Mouse (Mus musculus): ENCODE measurements at regions not wholly inside any gene's neighbourhood (a gene's known extent, or its start where the extent isn't known, plus 50 kb on each side); places are given as distances from the start of the nearest gene placed in this dataset.
A peak's percentile ranks its signal among the peaks of the same experiment; 100 is the strongest.

- H3K9ac ChIP-seq (replicated peaks; ENCODE audit: low read depth): no peak overlapping the region
- DNase-seq (ENCODE audit: low spot score): no peak
- H3K4me1 ChIP-seq (ENCODE audit: insufficient read depth, low read depth, low read length): no peaks in the 10 kb centered on the region
- H3K9me3 ChIP-seq (ENCODE audit: low read length): no peaks in the 10 kb centered on the region
- H3K36me3 ChIP-seq (ENCODE audit: insufficient read depth, low read length): no peaks in the 10 kb centered on the region
- no peak overlapping the region for H3K4me2 ChIP-seq (replicated peaks; ENCODE audit: low read depth, low read length)
- WGBS: 80% methylated on average over 5 of the region's 5 CpGs
- TF ChIP-seq EP300 (IDR thresholded peaks at IDR 0.05): no peak
- no peak for TF ChIP-seq CTCF (IDR thresholded peaks at IDR 0.05)
- H3K27me3 ChIP-seq (replicated peaks; ENCODE audit: insufficient read depth, low read length): no peaks in the 10 kb centered on the region
- H3K27ac ChIP-seq (ENCODE audit: low read length): no peak overlapping the region
- ATAC-seq: no peak
- H3K4me3 ChIP-seq (ENCODE audit: low read depth, low read length): no peak overlapping the region
Measured at GRCm38 (mm10) chr10:123997260-123997659, 733.5 kb downstream of the Fam19a2 start.

- no peak overlapping the region for H3K27ac ChIP-seq (ENCODE audit: low read length)
- H3K9me3 ChIP-seq (ENCODE audit: low read length): no peaks in the 10 kb centered on the region
- H3K27me3 ChIP-seq (replicated peaks; ENCODE audit: insufficient read depth, low read length): no peaks in the 10 kb centered on the region
- 42% methylated on average over 1 of the region's 1 CpGs for WGBS
- DNase-seq (ENCODE audit: low spot score) (no peak), ATAC-seq (no peak)
- H3K4me1 ChIP-seq (ENCODE audit: insufficient read depth, low read depth, low read length): no peaks in the 10 kb centered on the region
- H3K9ac ChIP-seq (replicated peaks; ENCODE audit: low read depth): no peak overlapping the region
- no peak overlapping the region for H3K4me3 ChIP-seq (ENCODE audit: low read depth, low read length)
- TF ChIP-seq CTCF (IDR thresholded peaks at IDR 0.05): no peak
- TF ChIP-seq EP300 (IDR thresholded peaks at IDR 0.05): no peak
- no peaks in the 10 kb centered on the region for H3K36me3 ChIP-seq (ENCODE audit: insufficient read depth, low read length)
- H3K4me2 ChIP-seq (replicated peaks; ENCODE audit: low read depth, low read length): no peak overlapping the region
Measured at GRCm38 (mm10) chr10:123998959-123999358, 735.2 kb downstream of the Fam19a2 start.

- no peaks in the 10 kb centered on the region for H3K4me1 ChIP-seq (ENCODE audit: insufficient read depth, low read depth, low read length)
- WGBS: 88% methylated on average over 4 of the region's 4 CpGs
- no peak overlapping the region for H3K9ac ChIP-seq (replicated peaks; ENCODE audit: low read depth)
- no peaks in the 10 kb centered on the region for H3K9me3 ChIP-seq (ENCODE audit: low read length)
- ATAC-seq (no peak), DNase-seq (ENCODE audit: low spot score) (no peak)
- no peaks in the 10 kb centered on the region for H3K36me3 ChIP-seq (ENCODE audit: insufficient read depth, low read length)
- no peaks in the 10 kb centered on the region for H3K27me3 ChIP-seq (replicated peaks; ENCODE audit: insufficient read depth, low read length)
- no peak overlapping the region for H3K4me2 ChIP-seq (replicated peaks; ENCODE audit: low read depth, low read length)
- TF ChIP-seq CTCF (IDR thresholded peaks at IDR 0.05) (no peak), EP300 (IDR thresholded peaks at IDR 0.05) (no peak)
- H3K4me3 ChIP-seq (ENCODE audit: low read depth, low read length): no peak overlapping the region
- H3K27ac ChIP-seq (ENCODE audit: low read length): no peak overlapping the region
Measured at GRCm38 (mm10) chr10:124045031-124045430, 781.2 kb downstream of the Fam19a2 start.

GRCm38 (mm10) chr10:124045791-124046190, 782.0 kb downstream of the Fam19a2 start:
- H3K4me2 ChIP-seq (replicated peaks; ENCODE audit: low read depth, low read length): no peak overlapping the region
- 55% methylated on average over 2 of the region's 2 CpGs for WGBS
- H3K9ac ChIP-seq (replicated peaks; ENCODE audit: low read depth): no peak overlapping the region
- DNase-seq (ENCODE audit: low spot score) (no peak), ATAC-seq (no peak)
- no peaks in the 10 kb centered on the region for H3K36me3 ChIP-seq (ENCODE audit: insufficient read depth, low read length)
- no peak overlapping the region for H3K27ac ChIP-seq (ENCODE audit: low read length)
- H3K4me1 ChIP-seq (ENCODE audit: insufficient read depth, low read depth, low read length): no peaks in the 10 kb centered on the region
- no peaks in the 10 kb centered on the region for H3K9me3 ChIP-seq (ENCODE audit: low read length)
- H3K27me3 ChIP-seq (replicated peaks; ENCODE audit: insufficient read depth, low read length): no peaks in the 10 kb centered on the region
- no peak for TF ChIP-seq CTCF (IDR thresholded peaks at IDR 0.05)
- no peak for TF ChIP-seq EP300 (IDR thresholded peaks at IDR 0.05)
- no peak overlapping the region for H3K4me3 ChIP-seq (ENCODE audit: low read depth, low read length)

GRCm38 (mm10) chr10:124082756-124083155, 819.0 kb downstream of the Fam19a2 start:
- WGBS: 50% methylated on average over 3 of the region's 3 CpGs
- Histone ChIP-seq H3K4me3 (ENCODE audit: low read depth, low read length) (no peak overlapping the region), H3K4me2 (replicated peaks; ENCODE audit: low read depth, low read length) (no peak overlapping the region), H3K4me1 (ENCODE audit: insufficient read depth, low read depth, low read length) (no peaks in the 10 kb centered on the region), H3K27ac (ENCODE audit: low read length) (no peak overlapping the region), H3K36me3 (ENCODE audit: insufficient read depth, low read length) (no peaks in the 10 kb centered on the region), H3K9ac (replicated peaks; ENCODE audit: low read depth) (no peak overlapping the region), H3K9me3 (ENCODE audit: low read length) (no peaks in the 10 kb centered on the region), H3K27me3 (replicated peaks; ENCODE audit: insufficient read depth, low read length) (no peaks in the 10 kb centered on the region)
- peak; percentile 5 for DNase-seq (ENCODE audit: low spot score)
- no peak for ATAC-seq
- TF ChIP-seq CTCF (IDR thresholded peaks at IDR 0.05): no peak
- no peak for TF ChIP-seq EP300 (IDR thresholded peaks at IDR 0.05)

GRCm38 (mm10) chr10:124090547-124090946, 826.8 kb downstream of the Fam19a2 start:
- no peaks in the 10 kb centered on the region for H3K9me3 ChIP-seq (ENCODE audit: low read length)
- H3K9ac ChIP-seq (replicated peaks; ENCODE audit: low read depth): no peak overlapping the region
- no peak for ATAC-seq
- no peaks in the 10 kb centered on the region for H3K36me3 ChIP-seq (ENCODE audit: insufficient read depth, low read length)
- TF ChIP-seq CTCF (IDR thresholded peaks at IDR 0.05) (no peak), EP300 (IDR thresholded peaks at IDR 0.05) (no peak)
- no peaks in the 10 kb centered on the region for H3K4me1 ChIP-seq (ENCODE audit: insufficient read depth, low read depth, low read length)
- H3K4me3 ChIP-seq (ENCODE audit: low read depth, low read length): no peak overlapping the region
- H3K27ac ChIP-seq (ENCODE audit: low read length): no peak overlapping the region
- H3K27me3 ChIP-seq (replicated peaks; ENCODE audit: insufficient read depth, low read length): no peaks in the 10 kb centered on the region
- no peak for DNase-seq (ENCODE audit: low spot score)
- WGBS: 78% methylated on average over 10 of the region's 10 CpGs
- no peak overlapping the region for H3K4me2 ChIP-seq (replicated peaks; ENCODE audit: low read depth, low read length)

- no peak for TF ChIP-seq CTCF (IDR thresholded peaks at IDR 0.05)
- TF ChIP-seq EP300 (IDR thresholded peaks at IDR 0.05): no peak
- no peak overlapping the region for H3K9ac ChIP-seq (replicated peaks; ENCODE audit: low read depth)
- 87% methylated on average over 7 of the region's 7 CpGs for WGBS
Measured at GRCm38 (mm10) chr10:124091364-124091763, 827.6 kb downstream of the Fam19a2 start.

More at GRCm38 (mm10) chr10:124091364-124091763, 827.6 kb downstream of the Fam19a2 start:
- no peak overlapping the region for H3K4me2 ChIP-seq (replicated peaks; ENCODE audit: low read depth, low read length)
- ATAC-seq (no peak), DNase-seq (ENCODE audit: low spot score) (no peak)
- no peaks in the 10 kb centered on the region for H3K27me3 ChIP-seq (replicated peaks; ENCODE audit: insufficient read depth, low read length)
- no peaks in the 10 kb centered on the region for H3K4me1 ChIP-seq (ENCODE audit: insufficient read depth, low read depth, low read length)
- H3K36me3 ChIP-seq (ENCODE audit: insufficient read depth, low read length): no peaks in the 10 kb centered on the region
- H3K4me3 ChIP-seq (ENCODE audit: low read depth, low read length): no peak overlapping the region
- H3K9me3 ChIP-seq (ENCODE audit: low read length): no peaks in the 10 kb centered on the region
- no peak overlapping the region for H3K27ac ChIP-seq (ENCODE audit: low read length)
